Mouse (Mus musculus) intestine, embryonic 16.5 days (tissue): ENCODE data around the gene Gm6034. TPM values are rescaled to one million over a fixed set of nuclear protein-coding genes. Genes with fewer than 3 reads are reported as not detected.

Source experiments
- ATAC-seq: fragments of 200-750 bp; cut with Nextera tagmentation; 2 replicates; pipeline ENCODE4 v1.8.0; 2017; ENCODE audit warnings: moderate TSS enrichment, moderate library complexity
- H3K27ac ChIP-seq: fragments of 300-500 bp; sonication (generic); 2 replicates; pipeline ENCODE4 v1.5.1; 2014; ENCODE audit warnings: mild to moderate bottlenecking, low read length
- H3K27me3 ChIP-seq: fragments of 300-500 bp; sonication (generic); replicated peaks from 2 replicates; pipeline ENCODE4 v1.6.1; 2014; ENCODE audit warnings: low read length, control low read depth, mixed read lengths; ENCODE audit not compliant: control insufficient read depth, insufficient read depth
- H3K36me3 ChIP-seq: fragments of 300-500 bp; sonication (generic); 2 replicates; pipeline ENCODE4 v1.6.1; 2014; ENCODE audit warnings: low read length, control low read depth; ENCODE audit not compliant: control insufficient read depth, insufficient read depth
- H3K4me1 ChIP-seq: fragments of 300-500 bp; sonication (generic); 2 replicates; pipeline ENCODE4 v1.6.1; 2014; ENCODE audit warnings: low read length, control low read depth, mixed read lengths; ENCODE audit not compliant: control insufficient read depth, insufficient read depth
- H3K4me2 ChIP-seq: fragments of 300-500 bp; sonication (generic); 2 replicates; pipeline ENCODE4 v1.6.1; 2014; ENCODE audit warnings: low read depth, low read length, control low read depth
- H3K4me3 ChIP-seq: fragments of 300-500 bp; sonication (generic); 2 replicates; pipeline ENCODE4 v1.5.1; 2014; ENCODE audit warnings: mild to moderate bottlenecking, low read length
- H3K9ac ChIP-seq: fragments of 300-500 bp; sonication (generic); 2 replicates; pipeline ENCODE4 v1.6.1; 2014; ENCODE audit warnings: low read depth, low read length
- H3K9me3 ChIP-seq: fragments of 300-500 bp; sonication (generic); 2 replicates; pipeline ENCODE4 v1.6.1; 2016; ENCODE audit warnings: low read length, control low read depth; ENCODE audit not compliant: control insufficient read depth
- WGBS: fragments of 180-500 bp; shearing (Covaris S2); extraction: QIAGEN DNeasy Blood & Tissue Kit; methylation state at CpG from one replicate; pipeline ENCODE4 v1.1.7; 2014; 5-methylcytosine and 5-hydroxymethylcytosine counted together
- polyA plus RNA-seq: library from polyadenylated mRNA; unstranded; fragments of >200 nt; fragmentation: Nextera tagmentation; extraction: Ambion mirVana; gene quantifications from 2 replicates; pipeline ENCODE4 v1.2.1, GENCODE M21; 2015

Gm6034 gene
- polyA plus RNA-seq, 1 experiment from 2014 or later = 0.86 TPM

GRCm38 (mm10) chr17:36020191-36021073 lies 22.3 kb upstream of the Gm6034 start, which contains the start of gene H2-T24:
H2-T24 (minus strand) TSS chr17:36020560.
- Histone ChIP-seq H3K36me3 (no peaks in the 10 kb centered on the region), H3K4me2 (peak within 1 kb of the TSS; percentile 36; the same call in 1 of the 2 replicates), H3K27me3 (no peaks in the 10 kb centered on the region), H3K9ac (no peak within 1 kb of the TSS), H3K9me3 (no peaks in the 10 kb centered on the region), H3K27ac (peak within 1 kb of the TSS; percentile 51), H3K4me1 (peaks cover 9% of the 10 kb centered on the region), H3K4me3 (peak within 1 kb of the TSS; percentile 18)
- ATAC-seq = peak; percentile 86
- WGBS = 30% methylated on average over 15 of the region's 15 CpGs

- Histone ChIP-seq H3K4me1 (peaks cover 9% of the 10 kb centered on the region), H3K9ac (no peak overlapping the region), H3K27me3 (no peaks in the 10 kb centered on the region), H3K4me3 (no peak overlapping the region), H3K27ac (no peak overlapping the region), H3K9me3 (no peaks in the 10 kb centered on the region), H3K36me3 (no peaks in the 10 kb centered on the region), H3K4me2 (no peak overlapping the region)
- no peak for ATAC-seq
- WGBS = 90% methylated on average over 1 of the region's 1 CpGs
Observed at GRCm38 (mm10) chr17:36021309-36021708, 21.5 kb upstream of the Gm6034 start.

GRCm38 (mm10) chr17:36022098-36022497 lies 20.7 kb upstream of the Gm6034 start:
- ATAC-seq = no peak
- no peaks in the 10 kb centered on the region for H3K36me3 ChIP-seq

GRCm38 (mm10) chr17:36022922-36023321 lies 19.8 kb upstream of the Gm6034 start:
- Histone ChIP-seq H3K4me2 (no peak overlapping the region), H3K9me3 (no peaks in the 10 kb centered on the region), H3K4me3 (no peak overlapping the region), H3K27ac (no peak overlapping the region), H3K27me3 (no peaks in the 10 kb centered on the region), H3K4me1 (peaks cover 9% of the 10 kb centered on the region), H3K9ac (no peak overlapping the region), H3K36me3 (no peaks in the 10 kb centered on the region)
- ATAC-seq = no peak
- WGBS = 93% methylated on average over 6 of the region's 6 CpGs

More at GRCm38 (mm10) chr17:36022098-36022497, 20.7 kb upstream of the Gm6034 start:
- H3K27ac ChIP-seq = no peak overlapping the region
- H3K27me3 ChIP-seq = no peaks in the 10 kb centered on the region
- WGBS = 93% methylated on average over 9 of the region's 9 CpGs
- H3K9me3 ChIP-seq = no peaks in the 10 kb centered on the region
- H3K9ac ChIP-seq = no peak overlapping the region
- peaks cover 9% of the 10 kb centered on the region for H3K4me1 ChIP-seq
- H3K4me2 ChIP-seq = no peak overlapping the region
- H3K4me3 ChIP-seq = no peak overlapping the region

- ATAC-seq = peak; percentile 64; the same call in 1 of the 2 replicates
- Histone ChIP-seq H3K4me2 (no peak overlapping the region; the same call in 1 of the 2 replicates), H3K27me3 (no peaks in the 10 kb centered on the region)
Observed at GRCm38 (mm10) chr17:36023710-36024654, 18.8 kb upstream of the Gm6034 start.

GRCm38 (mm10) chr17:36025197-36025596 lies 17.6 kb upstream of the Gm6034 start:
- 75% methylated on average over 5 of the region's 5 CpGs for WGBS

More at GRCm38 (mm10) chr17:36023710-36024654, 18.8 kb upstream of the Gm6034 start:
- H3K36me3 ChIP-seq = no peaks in the 10 kb centered on the region
- no peak overlapping the region for H3K9ac ChIP-seq
- no peaks in the 10 kb centered on the region for H3K9me3 ChIP-seq
- peaks cover 9% of the 10 kb centered on the region for H3K4me1 ChIP-seq
- peak overlapping the region; percentile 33 for H3K27ac ChIP-seq
- 52% methylated on average over 9 of the region's 9 CpGs for WGBS
- no peak overlapping the region for H3K4me3 ChIP-seq

GRCm38 (mm10) chr17:36025901-36026300 lies 16.9 kb upstream of the Gm6034 start:
- no peak for ATAC-seq
- Histone ChIP-seq H3K36me3 (no peaks in the 10 kb centered on the region), H3K9ac (no peak overlapping the region), H3K4me3 (no peak overlapping the region), H3K27me3 (no peaks in the 10 kb centered on the region), H3K9me3 (no peaks in the 10 kb centered on the region), H3K4me2 (no peak overlapping the region), H3K27ac (no peak overlapping the region), H3K4me1 (peaks cover 9% of the 10 kb centered on the region)
- 59% methylated on average over 4 of the region's 4 CpGs for WGBS

More at GRCm38 (mm10) chr17:36025197-36025596, 17.6 kb upstream of the Gm6034 start:
- H3K4me2 ChIP-seq = no peak overlapping the region
- no peaks in the 10 kb centered on the region for H3K9me3 ChIP-seq
- no peaks in the 10 kb centered on the region for H3K27me3 ChIP-seq
- no peak overlapping the region for H3K27ac ChIP-seq
- peaks cover 9% of the 10 kb centered on the region for H3K4me1 ChIP-seq
- ATAC-seq = no peak
- H3K36me3 ChIP-seq = no peaks in the 10 kb centered on the region
- no peak overlapping the region for H3K9ac ChIP-seq
- H3K4me3 ChIP-seq = no peak overlapping the region

- Histone ChIP-seq H3K9me3 (no peaks in the 10 kb centered on the region), H3K27ac (no peak overlapping the region), H3K4me1 (peaks cover 9% of the 10 kb centered on the region), H3K36me3 (no peaks in the 10 kb centered on the region), H3K4me2 (no peak overlapping the region), H3K9ac (no peak overlapping the region), H3K27me3 (no peaks in the 10 kb centered on the region), H3K4me3 (no peak overlapping the region)
- WGBS = 82% methylated on average over 4 of the region's 4 CpGs
- ATAC-seq = no peak
Observed at GRCm38 (mm10) chr17:36027663-36028062, 15.1 kb upstream of the Gm6034 start.
